Mouse (Mus musculus) left cerebral cortex, postnatal 10 days (tissue): ENCODE measurements around the gene Crhr2. TPM values are rescaled to one million over a fixed set of nuclear protein-coding genes. Genes with fewer than 3 reads are reported as not detected.

Source experiments
- DNase-seq, 2 experiments: peaks; one replicate each; pipeline ENCODE4 v3.0.0; 2021 to 2022; ENCODE audit warnings: low spot score in 2 of 2, mixed read lengths in 1 of 2; ENCODE audit errors: extremely low spot score in 1 of 2
- intact Hi-C: fragments of 180-260 bp; cut with DNase I; formaldehyde crosslinking; loops from one replicate; pipeline ENCODE4 v1.15.1; 2025
- total RNA-seq, 2 experiments: library from RNA; stranded (reverse); gene quantifications; 2 replicates each; pipeline ENCODE4 v1.2.3; 2021

Crhr2 gene
- total RNA-seq, 2 experiments from 2014 or later: 3.2 to 3.6 TPM

- intact Hi-C loops: no loop called here
- no peak for DNase-seq
These were observed 70.6 kb downstream of the Crhr2 start for GRCm38 (mm10) chr6:55062200-55062599.

DNA sequence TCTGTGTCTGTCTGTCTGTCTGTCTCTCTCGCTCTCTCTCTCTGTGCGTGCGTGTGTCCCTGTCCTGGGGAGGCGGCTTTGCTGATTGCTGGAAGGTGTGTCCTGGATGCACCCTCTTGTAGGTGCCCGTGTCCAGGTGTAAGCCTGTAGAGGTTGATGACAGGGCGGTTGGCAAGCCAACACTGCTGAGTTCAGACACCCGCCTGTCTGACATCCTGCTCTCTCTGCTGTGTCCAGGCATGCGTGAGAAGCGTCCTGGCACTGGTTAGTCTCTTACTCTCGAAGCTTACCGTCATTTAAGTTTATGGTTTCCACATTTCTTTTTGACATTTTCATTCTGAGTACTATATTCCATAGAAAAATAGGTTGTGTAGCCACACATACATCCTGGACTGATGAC lies 71.5 kb downstream of the Crhr2 start:
- intact Hi-C loops: no loop called here
- DNase-seq: no peak

DNA sequence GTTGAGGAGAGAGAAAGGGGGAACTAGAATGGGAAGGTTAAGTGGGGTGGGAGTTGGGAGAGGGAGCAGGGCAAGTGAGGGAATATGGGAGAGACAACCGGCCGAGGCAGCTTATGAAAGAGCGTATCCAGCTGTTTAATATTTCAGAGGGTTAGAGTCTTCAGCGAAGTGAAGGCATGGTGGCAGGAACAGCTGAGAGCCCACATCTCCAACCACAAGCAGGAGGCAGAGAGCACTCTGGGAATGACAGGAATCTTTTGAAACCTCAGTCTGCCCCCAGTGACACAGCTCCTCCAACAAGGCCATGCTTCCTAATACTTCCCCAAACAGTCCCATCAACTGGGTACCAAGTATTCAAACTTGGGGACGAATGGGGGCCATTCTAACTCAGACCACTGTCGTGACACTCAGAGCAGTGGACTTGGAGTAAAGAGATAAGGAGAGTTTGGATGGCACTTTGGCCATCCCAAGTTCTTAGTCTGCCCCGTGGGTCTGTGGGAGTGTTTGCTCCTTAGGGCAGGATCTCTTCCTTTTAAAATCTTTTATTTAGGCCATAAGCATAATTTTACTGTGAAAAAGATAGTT lies 72.5 kb downstream of the Crhr2 start:
- intact Hi-C loops: no loop called here
- DNase-seq: no peak

DNA sequence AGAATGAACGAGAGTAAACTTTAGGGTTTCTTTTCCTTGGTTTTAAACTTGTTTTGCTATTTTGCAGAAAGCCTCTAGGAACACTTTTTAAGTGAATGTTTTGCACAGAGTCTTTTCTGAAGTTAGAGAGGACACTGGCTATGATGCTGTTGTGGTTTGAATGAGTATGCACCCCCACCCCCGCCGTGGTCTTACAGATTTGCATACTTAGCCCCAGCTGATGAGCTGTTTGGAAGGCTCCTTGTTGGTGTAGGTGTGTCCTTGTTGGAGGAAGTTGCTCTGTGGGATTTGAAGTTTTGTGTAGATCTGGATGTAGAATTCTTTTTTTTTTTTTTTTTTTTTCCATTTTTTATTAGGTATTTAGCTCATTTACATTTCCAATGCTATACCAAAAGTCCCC lies 75.4 kb downstream of the Crhr2 start:
- no peak for DNase-seq
- intact Hi-C loops: no loop called here

GRCm38 (mm10) chr6:55054491-55054890 lies 78.3 kb downstream of the Crhr2 start:
- no peak for DNase-seq

DNA sequence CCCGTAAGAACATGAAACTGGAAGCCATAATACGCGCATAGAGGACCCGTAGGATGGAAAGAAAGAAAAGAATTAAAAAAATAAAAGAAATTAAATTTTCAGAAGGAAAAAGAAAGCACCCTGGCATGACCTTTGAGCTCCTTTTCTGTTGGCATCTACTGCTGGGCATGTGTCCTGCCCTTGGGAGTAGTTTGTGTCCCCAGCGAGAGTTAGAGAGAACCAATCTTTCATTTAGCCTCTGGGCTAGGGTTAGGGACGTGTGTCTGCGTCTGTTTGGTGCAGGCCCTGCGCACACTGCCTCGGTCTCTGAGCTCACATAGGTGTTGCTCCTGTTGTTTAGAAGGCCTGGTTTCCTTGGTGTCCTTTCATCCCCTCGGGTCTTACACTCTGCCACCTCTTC lies 83.6 kb downstream of the Crhr2 start:
- intact Hi-C loops: no loop called here
- DNase-seq: no peak

More at GRCm38 (mm10) chr6:55054491-55054890, 78.3 kb downstream of the Crhr2 start:
- intact Hi-C loops: no loop called here

DNA sequence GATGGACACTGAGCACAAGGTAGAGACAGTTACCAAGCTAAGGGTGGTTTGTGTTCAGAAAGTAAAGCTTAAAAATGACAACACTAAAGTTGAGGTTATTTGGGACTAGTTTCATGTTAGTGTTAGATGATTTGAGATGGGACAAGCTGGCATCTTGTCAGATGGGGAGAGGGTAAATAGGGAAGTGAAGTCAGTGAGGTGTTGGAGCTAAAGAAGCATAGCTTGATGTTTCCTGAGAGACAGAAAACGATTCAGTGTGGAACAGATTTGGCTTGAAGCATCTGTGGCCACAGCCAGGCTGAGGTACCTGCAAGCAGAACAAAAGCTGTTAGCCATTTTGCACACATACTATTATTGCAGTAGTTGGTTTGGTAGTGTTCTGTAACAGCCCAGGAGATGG lies 87.5 kb downstream of the Crhr2 start:
- intact Hi-C loops: no loop called here

DNA sequence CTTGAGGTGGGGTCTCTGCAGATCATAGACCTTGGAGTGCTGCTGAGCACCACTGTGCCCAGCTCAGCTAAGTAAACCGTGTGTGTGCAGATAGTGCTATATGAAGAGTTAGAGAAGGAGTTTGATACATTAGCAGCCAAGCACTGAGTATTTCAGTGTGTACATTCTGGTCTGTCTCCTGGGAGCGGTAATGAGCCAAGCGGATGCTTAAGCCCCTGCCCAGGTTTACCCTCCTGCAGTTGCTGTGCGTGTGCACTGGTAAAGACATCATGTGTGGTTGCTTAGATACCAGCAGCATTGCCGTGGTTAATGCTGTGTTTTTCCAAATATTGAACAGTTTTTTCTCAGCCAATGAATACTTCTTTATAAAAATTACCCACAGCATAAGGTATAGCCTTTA lies 88.3 kb downstream of the Crhr2 start:
- no peak for DNase-seq
- intact Hi-C loops: no loop called here

More for the DNA sequence above, 87.5 kb downstream of the Crhr2 start:
- no peak for DNase-seq

DNA sequence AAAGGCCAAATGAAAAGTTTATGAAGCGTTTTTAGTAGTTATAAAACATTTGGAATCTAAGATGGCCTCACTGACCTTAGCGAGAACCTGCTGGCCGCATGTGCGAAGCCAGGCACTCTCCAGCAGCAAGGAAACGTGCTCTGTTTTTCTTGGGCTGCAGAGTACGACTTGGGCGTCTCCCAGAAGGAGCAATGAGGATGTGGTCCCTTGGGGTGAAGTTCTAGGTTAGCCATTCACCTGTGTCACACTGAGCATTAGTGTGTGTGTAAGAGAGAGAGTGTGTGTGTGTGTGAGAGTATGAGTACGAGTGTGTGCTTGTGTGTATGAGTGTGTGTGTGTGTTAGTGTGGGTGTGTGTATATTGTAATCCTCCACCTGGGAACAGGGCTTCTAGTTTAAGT lies 89.6 kb downstream of the Crhr2 start:
- DNase-seq: no peak
- intact Hi-C loops: no loop called here

Other genes with a start within 250 kb of the Crhr2 start
- gene Nod1, start 160.4 kb downstream of the Crhr2 start, total RNA-seq: 1 to 10 TPM; 2.5 to 2.7 TPM
- gene Ggct, start 140.1 kb downstream of the Crhr2 start, total RNA-seq: 10 to 100 TPM; 28.2 to 29.4 TPM
- 100 to 1,000 TPM; 177 to 185 TPM for gene Gars, start 95.0 kb downstream of the Crhr2 start, total RNA-seq
- gene Inmt, start 42.0 kb upstream of the Crhr2 start, total RNA-seq: not detected
- 10 to 100 TPM; 11.7 to 12.2 TPM for gene Mindy4, start 70.4 kb upstream of the Crhr2 start, total RNA-seq
- 1 to 10 TPM in 1 of 2 experiments, under 1 TPM in 1; 0.84 to 1.3 TPM for gene Aqp1, start 203.4 kb upstream of the Crhr2 start, total RNA-seq
- not detected for gene Ghrhr, start 243.3 kb upstream of the Crhr2 start, total RNA-seq